Mouse (Mus musculus): ENCODE results near the gene Rnls.

GRCm38 (mm10) chr19:33368808-33369207 is 23.3 kb downstream of the Rnls start:
- no peak for TF ChIP-seq CTCF (IDR thresholded peaks at IDR 0.05; ENCODE audit: insufficient read depth, low read depth, low read length)
- TF ChIP-seq POLR2A (IDR thresholded peaks at IDR 0.05; ENCODE audit: insufficient read depth, low read depth, low read length) = no peak

All from olfactory bulb, adult 2 months (tissue).